Comparison of ENCODE assay signal across 11 mouse cellular contexts in the genomic region with DNA sequence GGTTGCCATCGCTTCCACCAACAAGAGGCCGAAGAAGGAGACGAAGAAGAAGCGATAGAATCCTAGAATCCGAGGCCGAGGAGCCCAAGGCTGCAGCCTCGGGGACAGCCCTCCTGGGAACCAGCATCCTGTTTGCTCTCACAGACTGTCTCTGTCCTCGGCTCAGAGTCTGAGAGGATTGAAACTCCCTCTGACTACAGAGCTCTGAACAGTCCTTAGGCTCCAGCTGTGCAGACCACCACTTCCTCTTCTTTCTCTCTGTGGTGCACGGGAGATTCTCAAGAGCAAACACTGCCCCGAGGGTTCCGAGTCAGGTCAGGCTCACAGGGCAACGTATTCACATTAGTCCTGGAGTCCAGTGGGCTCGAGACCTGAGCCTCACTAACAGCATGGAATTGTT. TPM values are rescaled to one million over a fixed set of nuclear protein-coding genes. Genes with fewer than 3 reads are reported as not detected.
A peak's percentile ranks its signal among the peaks of the same experiment; 100 is the strongest.
DNase-seq lines count a peak whose midpoint lies in the region; ATAC-seq and TF ChIP-seq lines count a peak whose summit lies in the region.
"Had no signal": no experiment of that assay in that cellular context is flagged by ENCODE, and none has a peak within 500 bp of the region (broad histone marks: within the 10 kb centered on the region; RNA-seq: fewer than 3 reads in every experiment).

No protein-coding gene starts in this region.

- TF ChIP-seq EP300 in stomach, postnatal 0 days (optimal IDR thresholded peaks at IDR 0.05): no peak

- no peak for ATAC-seq in intestine, embryonic 15.5 days
- no peak for ATAC-seq in stomach, postnatal 0 days (ENCODE audit: low FRiP score, low TSS enrichment)

- H3K9me3 ChIP-seq in intestine, embryonic 15.5 days: no peaks in the 10 kb centered on the region
- no peaks in the 10 kb centered on the region for H3K9me3 ChIP-seq in stomach, postnatal 0 days (ENCODE audit: control insufficient read depth, low read length)
- H3K9me3 ChIP-seq: liver, embryonic 15.5 days had no signal

- peaks cover 26% of the 10 kb centered on the region for H3K4me1 ChIP-seq in intestine, embryonic 15.5 days (replicated peaks)
- H3K4me1 ChIP-seq in stomach, postnatal 0 days (replicated peaks; ENCODE audit: control insufficient read depth, insufficient read depth): no peaks in the 10 kb centered on the region

- H3K4me3 ChIP-seq in layer of hippocampus, adult 2 months: no peak overlapping the region
- no peak overlapping the region for H3K4me3 ChIP-seq in intestine, embryonic 15.5 days (replicated peaks)
- H3K4me3 ChIP-seq in stomach, postnatal 0 days (ENCODE audit: low read depth, low read length): no peak overlapping the region
- H3K4me3 ChIP-seq: liver, embryonic 15.5 days had no signal

- no peak overlapping the region for H3K4me2 ChIP-seq in intestine, embryonic 15.5 days (replicated peaks)
- H3K4me2 ChIP-seq in stomach, postnatal 0 days (replicated peaks; ENCODE audit: low read depth): no peak overlapping the region
- H3K4me2 ChIP-seq: liver, embryonic 15.5 days had no signal

- no peak for TF ChIP-seq CTCF in layer of hippocampus, adult 2 months (conservative IDR thresholded peaks at IDR 0.05)
- no peak for TF ChIP-seq CTCF in stomach, postnatal 0 days (IDR thresholded peaks at IDR 0.05; ENCODE audit: low read depth)

- no peak for DNase-seq in layer of hippocampus, adult 2 months (ENCODE audit: low spot score in 2 of 2)
- no peak for DNase-seq in layer of hippocampus, adult 9-10 months (ENCODE audit: low spot score)
- peak; percentile 22 for DNase-seq in embryo, embryonic 11 days
- no peak for DNase-seq in stomach, postnatal 0 days (ENCODE audit: low spot score)
- no peak for DNase-seq in adrenal gland, adult (ENCODE audit: inconsistent age in 2 of 2, low spot score in 1 of 2)
- DNase-seq in right cerebral cortex, postnatal 10 days (ENCODE audit: low spot score in 2 of 2): no peak
- no peak for DNase-seq in adipocyte (ENCODE audit: low spot score)

- H3K27me3 ChIP-seq in intestine, embryonic 15.5 days (replicated peaks): no peaks in the 10 kb centered on the region
- no peaks in the 10 kb centered on the region for H3K27me3 ChIP-seq in stomach, postnatal 0 days (ENCODE audit: control insufficient read depth, insufficient read depth, low read length)
- H3K27me3 ChIP-seq: liver, embryonic 15.5 days had no signal

- whole genome bisulfite sequencing in intestine, embryonic 15.5 days: 51% methylated on average over 13 of the region's 13 CpGs
- WGBS in stomach, postnatal 0 days: 59% methylated on average over 13 of the region's 13 CpGs

- H3K27ac ChIP-seq in layer of hippocampus, adult 2 months: peak overlapping the region; percentile 67
- H3K27ac ChIP-seq in intestine, embryonic 15.5 days: peak overlapping the region; percentile 37
- H3K27ac ChIP-seq in stomach, postnatal 0 days (replicated peaks): peak overlapping the region; percentile 56; the same call in 1 of the 2 replicates
- H3K27ac ChIP-seq: kidney, postnatal 0 days; liver, embryonic 15.5 days had no signal

- no peak overlapping the region for H3K9ac ChIP-seq in intestine, embryonic 15.5 days
- H3K9ac ChIP-seq in stomach, postnatal 0 days (ENCODE audit: low read length): no peak overlapping the region
- H3K9ac ChIP-seq: liver, embryonic 15.5 days had no signal

- H3K36me3 ChIP-seq in intestine, embryonic 15.5 days: peaks cover 13% of the 10 kb centered on the region
- H3K36me3 ChIP-seq in stomach, postnatal 0 days (ENCODE audit: control insufficient read depth, insufficient read depth, low read length): no peaks in the 10 kb centered on the region; the same call in 1 of the 2 replicates

RNA-seq across cellular contexts. Expression of a gene that starts 22.3 kb away (rescaled TPM):
- total RNA-seq in layer of hippocampus, adult 2 months (2021): 100 to 1,000 TPM; 150 to 156 TPM
- polyA plus RNA-seq in intestine, embryonic 15.5 days (2015; fragmentation: Nextera tagmentation; extraction: Ambion mirVana): 18.1 and 19.4 TPM in 2 replicates
- 12.0 and 12.9 TPM in 2 replicates for polyA plus RNA-seq in stomach, postnatal 0 days (2015; fragmentation: Nextera tagmentation; extraction: Ambion mirVana)

RNA-seq across cellular contexts. Expression of a gene that starts 28.6 kb away (rescaled TPM):
- 10 to 100 TPM; 52.0 to 55.7 TPM for total RNA-seq in layer of hippocampus, adult 2 months (2021)
- polyA plus RNA-seq in intestine, embryonic 15.5 days (2015; fragmentation: Nextera tagmentation; extraction: Ambion mirVana): 68.4 and 73.7 TPM in 2 replicates
- polyA plus RNA-seq in stomach, postnatal 0 days (2015; fragmentation: Nextera tagmentation; extraction: Ambion mirVana): 68.8 and 68.9 TPM in 2 replicates

RNA-seq across cellular contexts. Expression of a gene that starts 48.7 kb away (rescaled TPM):
- total RNA-seq in layer of hippocampus, adult 2 months (2021): not detected
- polyA plus RNA-seq in intestine, embryonic 15.5 days (2015; fragmentation: Nextera tagmentation; extraction: Ambion mirVana): 0.64 and 1.00 TPM in 2 replicates
- polyA plus RNA-seq in stomach, postnatal 0 days (2015; fragmentation: Nextera tagmentation; extraction: Ambion mirVana): 0.49 and 0.51 TPM in 2 replicates
- total RNA-seq: ES-E14 had no signal
- polyA plus RNA-seq: kidney, postnatal 0 days had no signal
